Mouse (Mus musculus) MEL (cell line): ENCODE measurements around the gene Ggta1. TPM values are rescaled to one million over a fixed set of nuclear protein-coding genes. Genes with fewer than 3 reads are reported as not detected.

Experiments
- DNase-seq: peaks from one replicate; pipeline ENCODE4 v3.0.0; 2011; ENCODE audit warnings: low read depth, low spot score
- H3K27ac ChIP-seq: 2 replicates; pipeline ENCODE4 v1.5.1; 2012; ENCODE audit warnings: low read depth, mild to moderate bottlenecking, control low read depth, low read length, moderate library complexity; ENCODE audit not compliant: control insufficient read depth
- H3K27me3 ChIP-seq, 2 experiments: fragments of 150-350 bp in 1 of 2; sonication (generic) in 1 of 2; 2 replicates each; pipeline ENCODE4 v1.6.1; 2012; ENCODE audit warnings: low read length in 2 of 2, mild to moderate bottlenecking in 2 of 2, improper control_type of control experiment in 1 of 2, moderate library complexity in 1 of 2; ENCODE audit not compliant: insufficient read depth in 2 of 2, control insufficient read depth in 1 of 2
- H3K36me3 ChIP-seq, 2 experiments: 2 replicates each; pipeline ENCODE4 v1.6.1; 2012 to 2014; ENCODE audit warnings: low read length in 2 of 2, improper control_type of control experiment in 1 of 2, inconsistent platforms in 1 of 2, mild to moderate bottlenecking in 1 of 2; ENCODE audit not compliant: insufficient read depth in 2 of 2, control insufficient read depth in 1 of 2
- H3K4me1 ChIP-seq, 2 experiments: fragments of 150-350 bp in 1 of 2; sonication (generic) in 1 of 2; 2 replicates each; pipeline ENCODE4 v1.6.1; 2012; ENCODE audit warnings: low read length in 2 of 2, improper control_type of control experiment in 1 of 2, mild to moderate bottlenecking in 1 of 2; ENCODE audit not compliant: insufficient read depth in 2 of 2, control insufficient read depth in 1 of 2
- H3K4me3 ChIP-seq, 2 experiments: fragments of 150-350 bp in 1 of 2; sonication (generic) in 1 of 2; 2 replicates each; pipeline ENCODE4 v1.5.1; 2012; ENCODE audit warnings: low read depth in 2 of 2, low read length in 2 of 2, mild to moderate bottlenecking in 2 of 2, moderate library complexity in 2 of 2, control low read depth in 1 of 2, improper control_type of control experiment in 1 of 2; ENCODE audit not compliant: control insufficient read depth in 1 of 2, insufficient read depth in 1 of 2
- H3K79me2 ChIP-seq: 2 replicates; pipeline ENCODE4 v1.6.1; 2012; ENCODE audit warnings: mild to moderate bottlenecking, low read length, moderate library complexity; ENCODE audit not compliant: control insufficient read depth, poor library complexity, insufficient read depth
- H3K9ac ChIP-seq: 2 replicates; pipeline ENCODE4 v1.6.1; 2012; ENCODE audit warnings: low read depth, mild to moderate bottlenecking, control low read depth, low read length, moderate library complexity; ENCODE audit not compliant: control insufficient read depth, poor library complexity, severe bottlenecking
- H3K9me3 ChIP-seq: fragments of 150-350 bp; sonication (generic); replicated peaks from 2 replicates; pipeline ENCODE4 v1.6.1; 2012; ENCODE audit warnings: mild to moderate bottlenecking, low read length, improper control_type of control experiment, moderate library complexity; ENCODE audit not compliant: insufficient read depth
- CHD2 ChIP-seq: IDR thresholded peaks from 2 replicates; pipeline ENCODE4 v1.6.1; 2011; ENCODE audit warnings: low read length, improper control_type of control experiment
- CTCF ChIP-seq, 3 experiments: IDR thresholded peaks in 2 of 3; conservative IDR thresholded peaks in 1 of 3; 2 replicates each; pipeline ENCODE4 v1.5.1; 2011 to 2012; ENCODE audit warnings: low read length in 3 of 3, low read depth in 2 of 3, mild to moderate bottlenecking in 2 of 3, improper control_type of control experiment in 1 of 3, inconsistent platforms in 1 of 3, mixed read lengths in 1 of 3, moderate library complexity in 1 of 3; ENCODE audit not compliant: control insufficient read depth in 1 of 3, insufficient read depth in 1 of 3, poor library complexity in 1 of 3, severe bottlenecking in 1 of 3
- EP300 ChIP-seq, 2 experiments: IDR thresholded peaks; 2 replicates each; pipeline ENCODE4 v1.6.1; 2011; ENCODE audit warnings: improper control_type of control experiment in 2 of 2, low read length in 2 of 2, low read depth in 1 of 2, mild to moderate bottlenecking in 1 of 2
- HCFC1 ChIP-seq: IDR thresholded peaks from 2 replicates; pipeline ENCODE4 v1.6.1; 2012; ENCODE audit warnings: low read depth, mild to moderate bottlenecking, inconsistent platforms, low read length, improper control_type of control experiment, moderate library complexity
- KAT2A ChIP-seq: conservative IDR thresholded peaks from 2 replicates; pipeline ENCODE4 v1.6.1; 2012; ENCODE audit warnings: low read depth, low read length, improper control_type of control experiment, inconsistent platforms
- MAX ChIP-seq: IDR thresholded peaks from 2 replicates; pipeline ENCODE4 v1.6.1; 2011; ENCODE audit warnings: low read length, improper control_type of control experiment
- MEF2A ChIP-seq: IDR thresholded peaks from 2 replicates; pipeline ENCODE4 v1.6.1; 2014; ENCODE audit warnings: low read depth, mild to moderate bottlenecking, inconsistent platforms, low read length, improper control_type of control experiment; ENCODE audit not compliant: poor library complexity, insufficient replicate concordance, severe bottlenecking; ENCODE audit errors: extremely low read depth
- MXI1 ChIP-seq: IDR thresholded peaks from 2 replicates; pipeline ENCODE4 v1.6.1; 2011; ENCODE audit warnings: mild to moderate bottlenecking, low read depth, low read length, improper control_type of control experiment
- MYB ChIP-seq: IDR thresholded peaks from 2 replicates; pipeline ENCODE4 v1.6.1; 2011; ENCODE audit warnings: mild to moderate bottlenecking, low read depth, low read length, improper control_type of control experiment
- MYC ChIP-seq: IDR thresholded peaks from 2 replicates; pipeline ENCODE4 v1.6.1; 2011; ENCODE audit warnings: low read depth, mild to moderate bottlenecking, low read length, improper control_type of control experiment, moderate library complexity
- POLR2A ChIP-seq, 2 experiments: IDR thresholded peaks; 2 replicates each; pipeline ENCODE4 v1.6.1; 2011 to 2012; ENCODE audit warnings: low read length in 2 of 2, mild to moderate bottlenecking in 2 of 2, control low read depth in 1 of 2, improper control_type of control experiment in 1 of 2, low read depth in 1 of 2, moderate library complexity in 1 of 2; ENCODE audit not compliant: control insufficient read depth in 1 of 2, insufficient read depth in 1 of 2, poor library complexity in 1 of 2
- RAD21 ChIP-seq: IDR thresholded peaks from 2 replicates; pipeline ENCODE4 v1.6.1; 2011; ENCODE audit warnings: mild to moderate bottlenecking, low read depth, low read length, improper control_type of control experiment
- RCOR1 ChIP-seq: IDR thresholded peaks from 2 replicates; pipeline ENCODE4 v1.6.1; 2012; ENCODE audit warnings: low read depth, mild to moderate bottlenecking, inconsistent platforms, low read length, improper control_type of control experiment
- SMC3 ChIP-seq: IDR thresholded peaks from 2 replicates; pipeline ENCODE4 v1.6.1; 2011; ENCODE audit warnings: low read depth, low read length, improper control_type of control experiment
- UBTF ChIP-seq: IDR thresholded peaks from 2 replicates; pipeline ENCODE4 v1.6.1; 2012; ENCODE audit warnings: low read depth, mild to moderate bottlenecking, inconsistent platforms, low read length, improper control_type of control experiment, moderate library complexity, borderline replicate concordance; ENCODE audit not compliant: insufficient read depth
- ZC3H11A ChIP-seq: IDR thresholded peaks from 2 replicates; pipeline ENCODE4 v1.6.1; 2012; ENCODE audit warnings: low read depth, mild to moderate bottlenecking, inconsistent platforms, low read length, improper control_type of control experiment
- polyA plus RNA-seq, 2 experiments: library from polyadenylated mRNA; stranded (reverse) in 1 of 2; unstranded in 1 of 2; fragments of >175 nt in 1 of 2; fragments of >200 nt in 1 of 2; gene quantifications; 2 replicates each; pipeline versions ENCODE4 v1.2.1 to v1.2.4; 2012; ENCODE audit warnings: low replicate concordance in 2 of 2, low read depth in 1 of 2; ENCODE audit not compliant: insufficient read length in 2 of 2, insufficient read depth in 1 of 2, missing spikeins in 1 of 2
- total RNA-seq: library from RNA; depleted of rRNA; stranded (reverse); fragments of 300-350 nt; gene quantifications from 2 replicates; pipeline ENCODE4 v1.2.3, GENCODE M21; 2012

Gene Ggta1
- total and polyA plus RNA-seq, 3 experiments: 29.2 to 30.7 TPM; not detected in 1

DNA sequence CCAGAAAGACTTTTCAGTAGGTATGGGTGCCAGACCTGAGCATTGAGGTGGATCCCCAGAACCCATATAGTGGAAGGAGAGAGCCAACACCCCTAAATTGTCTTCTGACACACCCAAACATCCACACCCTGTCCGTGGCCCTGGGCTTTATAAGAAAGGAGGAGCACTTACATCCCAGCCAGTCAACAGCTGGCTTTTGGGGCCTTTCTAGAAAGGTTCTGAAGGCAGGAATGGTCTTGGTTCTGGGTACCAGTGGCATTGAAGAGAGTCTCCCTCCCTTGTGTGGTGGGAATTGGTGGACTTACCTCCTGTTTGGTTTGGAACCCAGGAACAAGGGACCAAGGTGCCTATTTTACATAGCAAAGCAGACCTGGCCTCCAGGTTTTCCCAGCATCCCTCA, 56.4 kb downstream of the Ggta1 start:
- no peak overlapping the region for H3K27ac ChIP-seq
- H3K79me2 ChIP-seq: no peaks in the 10 kb centered on the region
- H3K9me3 ChIP-seq: no peaks in the 10 kb centered on the region
- no peaks in the 10 kb centered on the region for H3K27me3 ChIP-seq
- H3K4me1 ChIP-seq: peaks cover 0 to 6% of the 10 kb centered on the region in 2 experiments; a peak in 1 of 4 replicates
- no peak overlapping the region for H3K4me3 ChIP-seq
- no peak for TF ChIP-seq EP300 (IDR thresholded peaks at IDR 0.05; ENCODE audit: low read depth in 1 of 2, low read length in 2 of 2)
- TF ChIP-seq MYC: no peak
- TF ChIP-seq HCFC1: no peak
- TF ChIP-seq UBTF: no peak
- no peak for TF ChIP-seq MYB
- no peak for TF ChIP-seq SMC3
- TF ChIP-seq POLR2A (IDR thresholded peaks at IDR 0.05; ENCODE audit: control insufficient read depth in 1 of 2, insufficient read depth in 1 of 2, low read depth in 1 of 2, low read length in 2 of 2, poor library complexity in 1 of 2): no peak
- no peak for TF ChIP-seq CHD2
- TF ChIP-seq MEF2A: no peak
- TF ChIP-seq CTCF (IDR thresholded peaks at IDR 0.05 in 2 of 3, conservative IDR thresholded peaks at IDR 0.05 in 1 of 3; ENCODE audit: control insufficient read depth in 1 of 3, insufficient read depth in 1 of 3, low read depth in 2 of 3, low read length in 3 of 3, poor library complexity in 1 of 3, severe bottlenecking in 1 of 3): no peak
- no peak for TF ChIP-seq RCOR1
- H3K36me3 ChIP-seq: peaks cover 1 to 3% of the 10 kb centered on the region in 2 experiments; a peak in 2 of 4 replicates
- no peak for DNase-seq
- H3K9ac ChIP-seq: no peak overlapping the region

DNA sequence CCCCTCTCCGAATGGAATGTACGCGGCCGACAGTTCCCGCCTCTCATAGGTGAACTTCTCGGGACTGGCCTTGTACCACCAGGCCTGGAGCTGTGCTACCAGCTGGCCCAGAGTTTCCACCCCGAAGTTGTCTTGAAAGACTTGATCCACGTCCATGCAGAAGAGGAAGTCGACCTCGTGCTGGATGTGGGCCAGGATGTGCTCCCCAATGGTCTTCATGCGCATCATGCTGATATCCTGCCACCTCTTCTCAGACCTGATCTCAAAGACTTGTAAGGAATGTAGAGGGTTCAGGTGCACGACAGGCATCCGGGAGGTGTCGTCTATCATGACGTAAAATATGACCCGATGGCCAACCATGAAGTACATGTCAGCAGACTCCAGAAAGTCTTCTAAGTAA, 60.6 kb downstream of the Ggta1 start:
- Histone ChIP-seq H3K4me1 (peaks cover 0 to 22% of the 10 kb centered on the region in 2 experiments; a peak in 3 of 4 replicates), H3K79me2 (no peaks in the 10 kb centered on the region), H3K27ac (no peak overlapping the region), H3K4me3 (no peak overlapping the region), H3K36me3 (peaks cover 0 to 6% of the 10 kb centered on the region in 2 experiments; a peak in 3 of 4 replicates), H3K27me3 (no peaks in the 10 kb centered on the region), H3K9ac (no peak overlapping the region), H3K9me3 (no peaks in the 10 kb centered on the region)
- TF ChIP-seq MAX (no peak; the same call in 1 of the 2 replicates), SMC3 (no peak), KAT2A (no peak), MYC (peak; percentile 71), RAD21 (no peak), MXI1 (no peak), ZC3H11A (no peak)
- DNase-seq: peak; percentile 74
